Mouse (Mus musculus): ENCODE measurements around the gene Cpa4.

GRCm38 (mm10) chr6:30538240-30538639 lies 29.9 kb upstream of the Cpa4 start:
- TF ChIP-seq EP300 (IDR thresholded peaks at IDR 0.05; ENCODE audit: insufficient read depth, low read depth, low read length) (no peak), POLR2A (IDR thresholded peaks at IDR 0.05; ENCODE audit: insufficient read depth, low read depth, low read length) (no peak), CTCF (IDR thresholded peaks at IDR 0.05) (no peak)

All from heart, adult 2 months (tissue).